Mouse (Mus musculus) CH12.LX (cell line): ENCODE measurements around the gene Dhx38. TPM values are rescaled to one million over a fixed set of nuclear protein-coding genes. Genes with fewer than 3 reads are reported as not detected.
A peak's percentile ranks its signal among the peaks of the same experiment; 100 is the strongest.

Experiments used
- DNase-seq: peaks from one replicate; pipeline ENCODE4 v3.0.0-alpha.2; 2013; ENCODE audit errors: extremely low read depth
- H3K27ac ChIP-seq: 2 replicates; pipeline ENCODE4 v1.5.1; 2012; ENCODE audit warnings: low read depth, mild to moderate bottlenecking, control low read depth, moderate library complexity; ENCODE audit not compliant: insufficient read depth
- H3K27me3 ChIP-seq: replicated peaks from 2 replicates; pipeline ENCODE3; 2012; ENCODE audit warnings: inconsistent platforms
- H3K36me3 ChIP-seq, 2 experiments: replicated peaks in 1 of 2; 2 replicates each; pipeline versions ENCODE3 to v1.6.1; 2012; ENCODE audit warnings: inconsistent platforms in 1 of 2, low read length in 1 of 2, mild to moderate bottlenecking in 1 of 2, mixed read lengths in 1 of 2, moderate library complexity in 1 of 2; ENCODE audit not compliant: control insufficient read depth in 1 of 2, insufficient read depth in 1 of 2
- H3K4me1 ChIP-seq, 2 experiments: 2 replicates each; pipeline ENCODE4 v1.6.1; 2012; ENCODE audit warnings: inconsistent platforms in 1 of 2, moderate library complexity in 1 of 2; ENCODE audit not compliant: insufficient read depth in 2 of 2, control insufficient read depth in 1 of 2
- H3K4me2 ChIP-seq: 2 replicates; pipeline ENCODE4 v1.6.1; 2012; ENCODE audit warnings: low read depth, mild to moderate bottlenecking, control low read depth; ENCODE audit not compliant: poor library complexity, insufficient read depth, severe bottlenecking
- H3K4me3 ChIP-seq, 3 experiments: fragments of 150-350 bp in 1 of 3; sonication (generic) in 1 of 3; replicated peaks in 1 of 3; 2 replicates each; pipeline versions ENCODE3 to v1.5.1; 2011 to 2012; ENCODE audit warnings: low read depth in 2 of 3, low read length in 2 of 3, mild to moderate bottlenecking in 2 of 3, moderate library complexity in 2 of 3, control low read depth in 1 of 3, improper control_type of control experiment in 1 of 3, inconsistent platforms in 1 of 3, mixed read lengths in 1 of 3; ENCODE audit not compliant: poor library complexity in 1 of 3
- H3K79me2 ChIP-seq: replicated peaks from 2 replicates; pipeline ENCODE4 v1.6.1; 2012; ENCODE audit warnings: mild to moderate bottlenecking, moderate library complexity; ENCODE audit not compliant: control insufficient read depth, poor library complexity, insufficient read depth, severe bottlenecking; ENCODE audit errors: extremely low read depth
- H3K9ac ChIP-seq: 2 replicates; pipeline ENCODE4 v1.6.1; 2012; ENCODE audit warnings: low read depth, mild to moderate bottlenecking, control low read depth, moderate library complexity; ENCODE audit not compliant: insufficient read depth
- H3K9me3 ChIP-seq: replicated peaks from 2 replicates; pipeline ENCODE3; 2012; ENCODE audit warnings: low read length, inconsistent platforms, mixed read lengths
- BHLHE40 ChIP-seq: IDR thresholded peaks from 2 replicates; pipeline ENCODE4 v1.6.1; 2011; ENCODE audit warnings: mild to moderate bottlenecking, low read depth, low read length, improper control_type of control experiment
- CHD2 ChIP-seq: IDR thresholded peaks from 2 replicates; pipeline ENCODE4 v1.6.1; 2011; ENCODE audit warnings: low read length, improper control_type of control experiment
- CTCF ChIP-seq, 2 experiments: IDR thresholded peaks in 1 of 2; conservative IDR thresholded peaks in 1 of 2; 2 replicates each; pipeline ENCODE4 v1.5.1; 2011 to 2012; ENCODE audit warnings: low read depth in 2 of 2, low read length in 2 of 2, improper control_type of control experiment in 1 of 2, inconsistent platforms in 1 of 2, mild to moderate bottlenecking in 1 of 2, moderate library complexity in 1 of 2
- E2F4 ChIP-seq: IDR thresholded peaks from 2 replicates; pipeline ENCODE4 v1.6.1; 2011; ENCODE audit warnings: low read depth, low read length, improper control_type of control experiment; ENCODE audit not compliant: insufficient replicate concordance
- EP300 ChIP-seq: IDR thresholded peaks from 2 replicates; pipeline ENCODE4 v1.6.1; 2011; ENCODE audit warnings: low read length, improper control_type of control experiment
- ETS1 ChIP-seq: conservative IDR thresholded peaks from 2 replicates; pipeline ENCODE4 v1.6.1; 2012; ENCODE audit warnings: low read depth, mild to moderate bottlenecking, inconsistent platforms, low read length, improper control_type of control experiment, moderate library complexity
- GABPA ChIP-seq: IDR thresholded peaks from 2 replicates; pipeline ENCODE4 v1.6.1; 2012; ENCODE audit warnings: low read depth, low read length, improper control_type of control experiment, inconsistent platforms; ENCODE audit not compliant: insufficient replicate concordance
- HCFC1 ChIP-seq: IDR thresholded peaks from 2 replicates; pipeline ENCODE4 v1.6.1; 2012; ENCODE audit warnings: low read depth, mild to moderate bottlenecking, inconsistent platforms, low read length, improper control_type of control experiment
- IRF4 ChIP-seq: IDR thresholded peaks from 2 replicates; pipeline ENCODE4 v1.6.1; 2014; ENCODE audit warnings: low read depth, mild to moderate bottlenecking, inconsistent platforms, low read length, improper control_type of control experiment
- JUND ChIP-seq: conservative IDR thresholded peaks from 2 replicates; pipeline ENCODE4 v1.6.1; 2011; ENCODE audit warnings: low read depth, low read length, improper control_type of control experiment
- MAFK ChIP-seq: IDR thresholded peaks from 2 replicates; pipeline ENCODE4 v1.6.1; 2011; ENCODE audit warnings: low read length, improper control_type of control experiment; ENCODE audit not compliant: insufficient replicate concordance
- MAX ChIP-seq: IDR thresholded peaks from 2 replicates; pipeline ENCODE4 v1.6.1; 2011; ENCODE audit warnings: low read length, improper control_type of control experiment
- MAZ ChIP-seq: IDR thresholded peaks from 2 replicates; pipeline ENCODE4 v1.6.1; 2012; ENCODE audit warnings: low read depth, mild to moderate bottlenecking, inconsistent platforms, low read length, improper control_type of control experiment, moderate library complexity
- MEF2A ChIP-seq: IDR thresholded peaks from 2 replicates; pipeline ENCODE4 v1.6.1; 2014; ENCODE audit warnings: low read depth, mild to moderate bottlenecking, inconsistent platforms, low read length, improper control_type of control experiment, borderline replicate concordance
- MXI1 ChIP-seq: IDR thresholded peaks from 2 replicates; pipeline ENCODE4 v1.6.1; 2011; ENCODE audit warnings: mild to moderate bottlenecking, low read depth, low read length, improper control_type of control experiment
- MYC ChIP-seq: IDR thresholded peaks from 2 replicates; pipeline ENCODE4 v1.6.1; 2011; ENCODE audit warnings: low read depth, mild to moderate bottlenecking, improper control_type of control experiment, low read length
- NELFE ChIP-seq: IDR thresholded peaks from 2 replicates; pipeline ENCODE4 v1.6.1; 2011; ENCODE audit warnings: low read depth, low read length, improper control_type of control experiment
- POLR2A ChIP-seq: IDR thresholded peaks from 2 replicates; pipeline ENCODE4 v1.6.1; 2011; ENCODE audit warnings: low read depth, mild to moderate bottlenecking, improper control_type of control experiment, low read length
- POLR2AphosphoS2 ChIP-seq: IDR thresholded peaks from 2 replicates; pipeline ENCODE4 v1.6.1; 2011; ENCODE audit warnings: low read depth, low read length, improper control_type of control experiment
- RAD21 ChIP-seq: IDR thresholded peaks from 2 replicates; pipeline ENCODE4 v1.6.1; 2011; ENCODE audit warnings: low read depth, mild to moderate bottlenecking, low read length, improper control_type of control experiment, moderate library complexity
- SMC3 ChIP-seq: IDR thresholded peaks from 2 replicates; pipeline ENCODE4 v1.6.1; 2011; ENCODE audit warnings: low read depth, low read length, improper control_type of control experiment
- TBP ChIP-seq: conservative IDR thresholded peaks from 2 replicates; pipeline ENCODE4 v1.6.1; 2011; ENCODE audit warnings: low read depth, low read length, improper control_type of control experiment
- TCF12 ChIP-seq: IDR thresholded peaks from 2 replicates; pipeline ENCODE4 v1.6.1; 2014; ENCODE audit warnings: low read depth, mild to moderate bottlenecking, inconsistent platforms, low read length, improper control_type of control experiment
- ZC3H11A ChIP-seq: IDR thresholded peaks from 2 replicates; pipeline ENCODE4 v1.6.1; 2012; ENCODE audit warnings: low read depth, mild to moderate bottlenecking, inconsistent platforms, low read length, improper control_type of control experiment
- ZKSCAN1 ChIP-seq: IDR thresholded peaks from 2 replicates; pipeline ENCODE4 v1.6.1; 2012; ENCODE audit warnings: low read depth, inconsistent platforms, low read length, improper control_type of control experiment, borderline replicate concordance
- ZNF384 ChIP-seq: IDR thresholded peaks from 2 replicates; pipeline ENCODE4 v1.6.1; 2012; ENCODE audit warnings: low read depth, low read length, improper control_type of control experiment, inconsistent platforms
- dilution Hi-C: fragments of 300-500 bp; cut with MboI; formaldehyde crosslinking; loops from 2 replicates; pipeline ENCODE4 v1.14.3; 2020; ENCODE audit warnings: low sequenced_read_pairs; ENCODE audit not compliant: extremely low pct_unique_long_range_greater_than_20kb, extremely low pct_ligation_motif_present
- in situ Hi-C: fragments of 300-500 bp; cut with MboI; formaldehyde crosslinking; loops from 3 replicates; pipeline ENCODE4 v1.14.3; 2019; ENCODE audit warnings: low sequenced_read_pairs, low pct_ligation_motif_present, low pct_unique_long_range_greater_than_20kb, mixed read lengths
- polyA plus RNA-seq: library from polyadenylated mRNA; unstranded; fragments of >175 nt; gene quantifications from 2 replicates; pipeline ENCODE4 v1.2.1, GENCODE M21; 2012; ENCODE audit warnings: low read depth; ENCODE audit not compliant: insufficient read length
- total RNA-seq, 2 experiments: library from RNA; depleted of rRNA; stranded (reverse); fragments of 300-350 nt in 1 of 2; fragments of >200 nt in 1 of 2; gene quantifications; 2 replicates each; pipeline ENCODE4 v1.2.3; 2012 to 2014

The Dhx38 gene
- total and polyA plus RNA-seq, 3 experiments = 19.7 to 51.0 (median 41.7) TPM

- peak overlapping the region; percentile 94 for H3K4me2 ChIP-seq
- in situ Hi-C loops = no loop called here
- peaks cover 39% of the 10 kb centered on the region for H3K79me2 ChIP-seq
- H3K36me3 ChIP-seq = peaks cover 42 to 49% of the 10 kb centered on the region in 2 experiments
- TF ChIP-seq ZC3H11A = no peak
- TF ChIP-seq HCFC1 = no peak
- TF ChIP-seq MEF2A = no peak
- no peak for TF ChIP-seq SMC3
- TF ChIP-seq ZNF384 = no peak
- no peak for TF ChIP-seq BHLHE40
- TF ChIP-seq CTCF (conservative IDR thresholded peaks at IDR 0.05 in 1 of 2, IDR thresholded peaks at IDR 0.05 in 1 of 2; ENCODE audit: low read depth in 2 of 2, low read length in 2 of 2) = no peak
- no peak for TF ChIP-seq MAZ
- no peak for TF ChIP-seq POLR2AphosphoS2
- TF ChIP-seq GABPA = no peak
- no peak for TF ChIP-seq JUND
- no peak for TF ChIP-seq E2F4
- TF ChIP-seq TBP = no peak
- TF ChIP-seq NELFE = no peak
- TF ChIP-seq ZKSCAN1 = no peak
- no peak for TF ChIP-seq MYC
- TF ChIP-seq MAFK = no peak
- TF ChIP-seq ETS1 = no peak
- no peak for TF ChIP-seq RAD21
- TF ChIP-seq, all 38 proteins: peak for 0
- H3K4me1 ChIP-seq = peaks cover 3 to 30% of the 10 kb centered on the region in 2 experiments; a peak in 2 of 4 replicates
- peak; percentile 53 for DNase-seq
- dilution Hi-C loops = no loop called here
- no peaks in the 10 kb centered on the region for H3K9me3 ChIP-seq
- no peak overlapping the region for H3K9ac ChIP-seq
- H3K27ac ChIP-seq = no peak overlapping the region
- H3K27me3 ChIP-seq = no peaks in the 10 kb centered on the region
- H3K4me3 ChIP-seq = no peak overlapping the region
Observed at GRCm38 (mm10) chr8:109563881-109564280, 1.8 kb downstream of the Dhx38 start.

- Histone ChIP-seq H3K9me3 (no peaks in the 10 kb centered on the region), H3K4me1 (no peaks in the 10 kb centered on the region), H3K4me2 (no peak overlapping the region), H3K27ac (no peak overlapping the region), H3K4me3 (no peak overlapping the region), H3K27me3 (no peaks in the 10 kb centered on the region), H3K79me2 (no peaks in the 10 kb centered on the region), H3K9ac (no peak overlapping the region), H3K36me3 (peaks cover 92 to 99% of the 10 kb centered on the region in 2 experiments)
- TF ChIP-seq CHD2 = no peak
- peak; percentile 4 for TF ChIP-seq RAD21
- no peak for TF ChIP-seq MXI1
- no peak for TF ChIP-seq E2F4
- peak; percentile 53 to 65 for TF ChIP-seq CTCF (conservative IDR thresholded peaks at IDR 0.05 in 1 of 2, IDR thresholded peaks at IDR 0.05 in 1 of 2; ENCODE audit: low read depth in 2 of 2, low read length in 2 of 2)
- no peak for TF ChIP-seq POLR2A
- TF ChIP-seq IRF4 = no peak
- TF ChIP-seq ETS1 = no peak
- no peak for TF ChIP-seq SMC3
- TF ChIP-seq EP300 = no peak
- no peak for TF ChIP-seq TCF12
- TF ChIP-seq MAX = no peak
- in situ Hi-C loops = no loop called here
- dilution Hi-C loops = no loop called here
- DNase-seq = no peak
Observed at GRCm38 (mm10) chr8:109551663-109552062, 14.0 kb downstream of the Dhx38 start.
